Mouse (Mus musculus) liver, postnatal 0 days (tissue): ENCODE data around the gene Fam227a.

Source experiments
- CTCF ChIP-seq: sonication (generic); IDR thresholded peaks from 2 replicates; pipeline ENCODE4 v1.5.1; 2016; ENCODE audit warnings: antibody characterized with exemption, low read depth
- EP300 ChIP-seq: IDR thresholded peaks from 2 replicates; pipeline ENCODE4 v1.6.1; 2016; ENCODE audit warnings: antibody characterized with exemption, low read depth, mild to moderate bottlenecking

- no peak for TF ChIP-seq CTCF
- TF ChIP-seq EP300 = peak; percentile 86
These were observed 36.8 kb upstream of the Fam227a start for GRCm38 (mm10) chr15:79695516-79695915.
